ENCODE assay signal across 20 mouse cellular contexts in the genomic region with DNA sequence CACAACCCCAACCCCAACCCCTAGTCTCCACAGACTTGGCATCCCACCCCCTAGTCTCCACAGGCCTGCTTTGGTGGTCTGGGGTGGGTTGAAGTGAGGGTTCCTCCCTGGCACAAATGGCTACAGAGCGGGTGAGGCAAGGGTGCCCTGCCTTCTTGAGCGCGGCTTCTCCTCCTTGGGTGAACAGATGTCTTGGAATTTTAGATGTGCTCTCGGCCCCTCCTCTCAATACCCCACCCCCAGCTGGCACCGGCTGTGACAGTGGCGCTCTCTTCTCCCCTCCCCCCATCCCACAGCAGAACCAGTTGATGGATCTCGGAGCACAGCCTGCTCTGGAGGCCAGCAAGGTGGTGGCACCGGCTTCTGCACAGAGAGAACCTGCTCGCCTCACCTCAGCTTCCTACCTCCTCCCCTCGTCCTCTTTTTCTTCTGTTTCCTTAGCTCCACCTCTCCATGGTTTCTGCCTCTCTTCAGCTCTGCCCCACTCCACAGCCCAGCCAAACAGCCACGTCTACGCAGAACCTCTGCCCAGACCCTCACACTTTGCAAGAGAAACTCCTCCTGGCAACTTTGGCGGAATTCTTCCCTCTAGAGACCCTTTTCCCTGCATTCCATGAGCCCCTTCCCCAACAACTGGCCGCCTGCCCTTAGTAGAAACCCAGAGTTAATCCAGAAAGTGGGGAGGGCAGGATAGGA. TPM values are rescaled to one million over a fixed set of nuclear protein-coding genes. Genes with fewer than 3 reads are reported as not detected.
DNase-seq lines count a peak whose midpoint lies in the region; ATAC-seq lines count a peak whose summit lies in the region.
"Had no signal": no experiment of that assay in that cellular context is flagged by ENCODE, and none has a peak within 500 bp of the region (broad histone marks: within the 10 kb centered on the region; RNA-seq: fewer than 3 reads in every experiment).

No protein-coding gene starts in this region.

- WGBS in hindbrain, embryonic 14.5 days = 2% methylated on average over 14 of the region's 14 CpGs
- under 1% methylated on average over 14 of the region's 14 CpGs for WGBS in hindbrain, embryonic 12.5 days
- 1% methylated on average over 14 of the region's 14 CpGs for WGBS in forebrain, embryonic 12.5 days

- H3K4me1 ChIP-seq in hindbrain, embryonic 14.5 days (replicated peaks; ENCODE audit: control insufficient read depth, insufficient read depth, low read length) = 0 out of 2 replicates have a peak, but pooled peaks cover 9% of the 10 kb centered on the region
- peaks cover 16% of the 10 kb centered on the region for H3K4me1 ChIP-seq in hindbrain, embryonic 12.5 days
- peaks cover 11% of the 10 kb centered on the region; the same call in 1 of the 2 replicates for H3K4me1 ChIP-seq in forebrain, embryonic 12.5 days
- H3K4me1 ChIP-seq: lung, embryonic 15.5 days had no signal

- DNase-seq in hindbrain, embryonic 14.5 days (ENCODE audit: low spot score) = no peak
- DNase-seq in brain, adult 2 months (ENCODE audit: low read depth, low spot score) = peak; percentile 45
- DNase-seq in cerebellum, adult 9-11 months = peak; percentile 77
- DNase-seq in urinary bladder, adult 2 months (ENCODE audit: low spot score) = no peak
- DNase-seq in Muller cell, postnatal 12 days (ENCODE audit: inconsistent ontology term) = no peak
- DNase-seq: B cell, adult 2 months; heart, adult 18-20 months; heart, postnatal 14 days; kidney, postnatal 25 days; retina, postnatal 1 day had no signal

- peaks cover 97% of the 10 kb centered on the region for H3K27me3 ChIP-seq in hindbrain, embryonic 14.5 days (ENCODE audit: control insufficient read depth, insufficient read depth, low read length)
- peaks cover 100% of the 10 kb centered on the region for H3K27me3 ChIP-seq in hindbrain, embryonic 12.5 days
- peaks cover 100% of the 10 kb centered on the region for H3K27me3 ChIP-seq in forebrain, embryonic 12.5 days

- no peaks in the 10 kb centered on the region for H3K36me3 ChIP-seq in hindbrain, embryonic 14.5 days (replicated peaks; ENCODE audit: control insufficient read depth, insufficient read depth)
- no peaks in the 10 kb centered on the region for H3K36me3 ChIP-seq in hindbrain, embryonic 12.5 days
- H3K36me3 ChIP-seq in forebrain, embryonic 12.5 days (replicated peaks) = no peaks in the 10 kb centered on the region
- H3K36me3 ChIP-seq: G1E; lung, embryonic 15.5 days had no signal

- peak overlapping the region; percentile 52; the same call in 1 of the 2 replicates for H3K27ac ChIP-seq in hindbrain, embryonic 14.5 days
- no peak overlapping the region for H3K27ac ChIP-seq in hindbrain, embryonic 12.5 days
- H3K27ac ChIP-seq in forebrain, embryonic 12.5 days = peak overlapping the region; percentile 8; the same call in 1 of the 2 replicates
- H3K27ac ChIP-seq: lung, embryonic 15.5 days had no signal

- H3K4me3 ChIP-seq in hindbrain, embryonic 14.5 days (replicated peaks; ENCODE audit: low read length) = no peak overlapping the region; the same call in 1 of the 2 replicates
- no peak overlapping the region; the same call in 1 of the 2 replicates for H3K4me3 ChIP-seq in hindbrain, embryonic 12.5 days
- no peak overlapping the region for H3K4me3 ChIP-seq in forebrain, embryonic 12.5 days (replicated peaks)
- H3K4me3 ChIP-seq: lung, embryonic 15.5 days; myocyte had no signal

- no peak for ATAC-seq in hindbrain, embryonic 14.5 days (ENCODE audit: low FRiP score)
- no peak for ATAC-seq in hindbrain, embryonic 12.5 days (ENCODE audit: low FRiP score)
- no peak for ATAC-seq in forebrain, embryonic 12.5 days (ENCODE audit: low FRiP score)
- ATAC-seq in megakaryocyte progenitor cell, adult 5-6 weeks (replicated peaks; ENCODE audit: poor library complexity) = no peak
- ATAC-seq: intestine, postnatal 0 days had no signal

- H3K4me2 ChIP-seq in hindbrain, embryonic 14.5 days (replicated peaks) = peak overlapping the region; percentile 11; the same call in 1 of the 2 replicates
- no peak overlapping the region for H3K4me2 ChIP-seq in hindbrain, embryonic 12.5 days (replicated peaks)
- H3K4me2 ChIP-seq in forebrain, embryonic 12.5 days = no peak overlapping the region
- H3K4me2 ChIP-seq: lung, embryonic 15.5 days had no signal

- H3K9me3 ChIP-seq in hindbrain, embryonic 14.5 days (ENCODE audit: control insufficient read depth, low read length) = no peaks in the 10 kb centered on the region
- H3K9me3 ChIP-seq in hindbrain, embryonic 12.5 days (replicated peaks) = no peaks in the 10 kb centered on the region
- H3K9me3 ChIP-seq in forebrain, embryonic 12.5 days = no peaks in the 10 kb centered on the region
- H3K9me3 ChIP-seq: G1E; lung, embryonic 15.5 days had no signal

- H3K9ac ChIP-seq in hindbrain, embryonic 14.5 days = no peak overlapping the region
- no peak overlapping the region for H3K9ac ChIP-seq in hindbrain, embryonic 12.5 days
- H3K9ac ChIP-seq in forebrain, embryonic 12.5 days = no peak overlapping the region
- H3K9ac ChIP-seq: lung, embryonic 15.5 days had no signal

RNA-seq across cellular contexts. Expression of gene Neurod2, which starts 10.9 kb away (rescaled TPM):
- polyA plus RNA-seq in hindbrain, embryonic 14.5 days (2014; fragmentation: Nextera tagmentation; extraction: Ambion mirVana) = 21.7 and 25.5 TPM in 2 replicates
- polyA plus RNA-seq in hindbrain, embryonic 12.5 days (2016; fragmentation: Nextera tagmentation; extraction: Ambion mirVana) = 7.2 and 10.2 TPM in 2 replicates
- 19.9 and 20.5 TPM in 2 replicates for polyA plus RNA-seq in forebrain, embryonic 12.5 days (2016; fragmentation: Nextera tagmentation; extraction: Ambion mirVana)
- not detected in 2 replicates for polyA plus RNA-seq in urinary bladder, adult 2 months (2012; rRNA removed)
- not detected in 2 replicates for total RNA-seq in megakaryocyte progenitor cell, adult 5-6 weeks (2015)
- total RNA-seq in megakaryocyte progenitor cell, adult 5-6 weeks (2017) = not detected in 2 replicates
- total RNA-seq: heart, adult 18-20 months; heart, postnatal 14 days; liver, adult 2 months; megakaryocyte-erythroid progenitor cell, adult 5-6 weeks had no signal
- polyA plus RNA-seq: G1E; intestine, postnatal 0 days; liver, adult 2 months; lung, embryonic 15.5 days; myocyte; thymus, postnatal 0 days had no signal

RNA-seq across cellular contexts. Expression of gene Ppp1r1b, which starts 29.6 kb away (rescaled TPM):
- 3.0 and 3.3 TPM in 2 replicates for polyA plus RNA-seq in hindbrain, embryonic 14.5 days (2014; fragmentation: Nextera tagmentation; extraction: Ambion mirVana)
- polyA plus RNA-seq in hindbrain, embryonic 12.5 days (2016; fragmentation: Nextera tagmentation; extraction: Ambion mirVana) = 0.37 and 0.52 TPM in 2 replicates
- polyA plus RNA-seq in forebrain, embryonic 12.5 days (2016; fragmentation: Nextera tagmentation; extraction: Ambion mirVana) = 3.0 and 3.1 TPM in 2 replicates
- polyA plus RNA-seq in urinary bladder, adult 2 months (2012; rRNA removed) = 0.07 and 0.15 TPM in 2 replicates
- not detected in 2 replicates for total RNA-seq in megakaryocyte progenitor cell, adult 5-6 weeks (2015)
- not detected in 2 replicates for total RNA-seq in megakaryocyte progenitor cell, adult 5-6 weeks (2017)
- total RNA-seq: G1E; megakaryocyte-erythroid progenitor cell, adult 5-6 weeks had no signal
- polyA plus RNA-seq: G1E, myocyte had no signal

RNA-seq across cellular contexts. Expression of gene Stard3, which starts 39.6 kb away (rescaled TPM):
- 33.9 and 36.8 TPM in 2 replicates for polyA plus RNA-seq in hindbrain, embryonic 14.5 days (2014; fragmentation: Nextera tagmentation; extraction: Ambion mirVana)
- polyA plus RNA-seq in hindbrain, embryonic 12.5 days (2016; fragmentation: Nextera tagmentation; extraction: Ambion mirVana) = 49.0 and 50.0 TPM in 2 replicates
- polyA plus RNA-seq in forebrain, embryonic 12.5 days (2016; fragmentation: Nextera tagmentation; extraction: Ambion mirVana) = 42.0 and 42.5 TPM in 2 replicates
- 34.8 and 45.8 TPM in 2 replicates for polyA plus RNA-seq in urinary bladder, adult 2 months (2012; rRNA removed)
- total RNA-seq in megakaryocyte progenitor cell, adult 5-6 weeks (2015) = 11.1 and 12.0 TPM in 2 replicates
- 17.8 and 23.1 TPM in 2 replicates for total RNA-seq in megakaryocyte progenitor cell, adult 5-6 weeks (2017)

Comparison
In these comparisons a context has a peak if more than half of its experiments do, and no peak if none do; other contexts are left out.
1. DNase-seq: peak in brain, adult 2 months (single experiment) and cerebellum, adult 9-11 months (single experiment); none in hindbrain, embryonic 14.5 days (single experiment), urinary bladder, adult 2 months (single experiment) and Muller cell, postnatal 12 days (single experiment).